Mouse (Mus musculus) forelimb bud, embryonic 11.5 days (tissue): ENCODE data around the gene Terb2.

Experiments
- DNase-seq: peaks from one replicate; pipeline ENCODE4 v3.0.0-alpha.2; 2012; ENCODE audit warnings: low read depth, low spot score

The Terb2 gene

GRCm38 (mm10) chr2:122186106-122186505 lies at the start of gene Terb2, which contains the start of gene Patl2:
Gene Terb2 (plus strand): TSS chr2:122186272.
Gene Patl2 (minus strand): TSS chr2:122186189.
- DNase-seq, result no peak

GRCm38 (mm10) chr2:122137839-122138465 lies 48.1 kb upstream of the Terb2 start:
- DNase-seq, result no peak

- no peak for DNase-seq
Observed at GRCm38 (mm10) chr2:122140815-122141214, 45.3 kb upstream of the Terb2 start.

GRCm38 (mm10) chr2:122141332-122141967 lies 44.6 kb upstream of the Terb2 start:
- no peak for DNase-seq

GRCm38 (mm10) chr2:122143111-122143510 lies 43.0 kb upstream of the Terb2 start:
- no peak for DNase-seq

- DNase-seq, result no peak
Observed at GRCm38 (mm10) chr2:122145756-122146155, 40.3 kb upstream of the Terb2 start.

- DNase-seq, result no peak
Observed at GRCm38 (mm10) chr2:122146687-122147086, 39.4 kb upstream of the Terb2 start.

- DNase-seq, result peak; percentile 95
Observed at GRCm38 (mm10) chr2:122147508-122148241, 38.4 kb upstream of the Terb2 start, which contains the start of gene B2m. Gene B2m (plus strand): TSS chr2:122147686.

- peak; percentile 10 for DNase-seq
Observed at GRCm38 (mm10) chr2:122148242-122148917, 37.7 kb upstream of the Terb2 start.

GRCm38 (mm10) chr2:122149316-122149715 lies 36.8 kb upstream of the Terb2 start:
- DNase-seq, result no peak

- DNase-seq, result no peak
Observed at GRCm38 (mm10) chr2:122149716-122150115, 36.4 kb upstream of the Terb2 start.

GRCm38 (mm10) chr2:122151221-122151620 lies 34.9 kb upstream of the Terb2 start:
- no peak for DNase-seq

- DNase-seq, result no peak
Observed at GRCm38 (mm10) chr2:122152850-122153249, 33.2 kb upstream of the Terb2 start.

GRCm38 (mm10) chr2:122153681-122154365 lies 32.2 kb upstream of the Terb2 start:
- DNase-seq, result no peak

- DNase-seq, result no peak
Observed at GRCm38 (mm10) chr2:122154479-122154878, 31.6 kb upstream of the Terb2 start.

- DNase-seq, result no peak
Observed at GRCm38 (mm10) chr2:122155292-122155691, 30.8 kb upstream of the Terb2 start.

GRCm38 (mm10) chr2:122156051-122156700 lies 29.9 kb upstream of the Terb2 start:
- DNase-seq, result no peak

GRCm38 (mm10) chr2:122157561-122157960 lies 28.5 kb upstream of the Terb2 start:
- no peak for DNase-seq

GRCm38 (mm10) chr2:122158362-122158802 lies 27.7 kb upstream of the Terb2 start:
- no peak for DNase-seq

GRCm38 (mm10) chr2:122159667-122160066 lies 26.4 kb upstream of the Terb2 start:
- no peak for DNase-seq

GRCm38 (mm10) chr2:122160680-122161079 lies 25.4 kb upstream of the Terb2 start, which contains the start of gene Trim69:
Gene Trim69 (plus strand): TSS chr2:122160700.
- peak; percentile 63 for DNase-seq
